Mouse (Mus musculus) lung, embryonic 14.5 days (tissue): ENCODE results near the gene Unc13b. TPM values are rescaled to one million over a fixed set of nuclear protein-coding genes. Genes with fewer than 3 reads are reported as not detected.

ENCODE experiments used
- ATAC-seq: fragments of 200-750 bp; cut with Nextera tagmentation; 2 replicates; pipeline ENCODE4 v1.8.0; 2017; ENCODE audit warnings: mild to moderate bottlenecking, moderate TSS enrichment, moderate library complexity; ENCODE audit not compliant: insufficient read depth
- DNase-seq: peaks from one replicate; pipeline ENCODE4 v3.0.0-alpha.2; 2015
- H3K27ac ChIP-seq: fragments of 300-500 bp; sonication (generic); 2 replicates; pipeline ENCODE4 v1.5.1; 2014; ENCODE audit warnings: low read depth, mild to moderate bottlenecking, moderate library complexity
- H3K27me3 ChIP-seq: fragments of 300-500 bp; sonication (generic); 2 replicates; pipeline ENCODE4 v1.6.1; 2014; ENCODE audit warnings: low read length, control low read depth; ENCODE audit not compliant: insufficient read depth
- H3K36me3 ChIP-seq: fragments of 300-500 bp; sonication (generic); 2 replicates; pipeline ENCODE4 v1.6.1; 2014; ENCODE audit warnings: control low read depth; ENCODE audit not compliant: insufficient read depth
- H3K4me1 ChIP-seq: fragments of 300-500 bp; sonication (generic); 2 replicates; pipeline ENCODE4 v1.6.1; 2014; ENCODE audit warnings: antibody characterized with exemption, control low read depth; ENCODE audit not compliant: insufficient read depth
- H3K4me2 ChIP-seq: fragments of 300-500 bp; sonication (generic); 2 replicates; pipeline ENCODE4 v1.6.1; 2014; ENCODE audit warnings: mild to moderate bottlenecking
- H3K4me3 ChIP-seq: fragments of 300-500 bp; sonication (generic); 2 replicates; pipeline ENCODE4 v1.5.1; 2014; ENCODE audit warnings: low read depth, low read length
- H3K9ac ChIP-seq: fragments of 300-500 bp; sonication (generic); 2 replicates; pipeline ENCODE4 v1.6.1; 2014
- H3K9me3 ChIP-seq: fragments of 300-500 bp; sonication (generic); 2 replicates; pipeline ENCODE4 v1.6.1; 2016; ENCODE audit warnings: low read depth, low read length, control low read depth
- CTCF ChIP-seq: IDR thresholded peaks from 2 replicates; pipeline ENCODE4 v1.5.1; 2016; ENCODE audit warnings: antibody characterized with exemption, low read depth
- WGBS: fragments of 180-500 bp; shearing (Covaris S2); extraction: QIAGEN DNeasy Blood & Tissue Kit; methylation state at CpG from one replicate; pipeline ENCODE4 v1.1.7; 2014; 5-methylcytosine and 5-hydroxymethylcytosine counted together
- polyA plus RNA-seq: library from polyadenylated mRNA; unstranded; fragments of >200 nt; fragmentation: Nextera tagmentation; extraction: Ambion mirVana; gene quantifications from 2 replicates; pipeline ENCODE4 v1.2.1, GENCODE M21; 2014

The Unc13b gene
- polyA plus RNA-seq, 1 experiment from 2014 or later = 8.2 TPM

DNA sequence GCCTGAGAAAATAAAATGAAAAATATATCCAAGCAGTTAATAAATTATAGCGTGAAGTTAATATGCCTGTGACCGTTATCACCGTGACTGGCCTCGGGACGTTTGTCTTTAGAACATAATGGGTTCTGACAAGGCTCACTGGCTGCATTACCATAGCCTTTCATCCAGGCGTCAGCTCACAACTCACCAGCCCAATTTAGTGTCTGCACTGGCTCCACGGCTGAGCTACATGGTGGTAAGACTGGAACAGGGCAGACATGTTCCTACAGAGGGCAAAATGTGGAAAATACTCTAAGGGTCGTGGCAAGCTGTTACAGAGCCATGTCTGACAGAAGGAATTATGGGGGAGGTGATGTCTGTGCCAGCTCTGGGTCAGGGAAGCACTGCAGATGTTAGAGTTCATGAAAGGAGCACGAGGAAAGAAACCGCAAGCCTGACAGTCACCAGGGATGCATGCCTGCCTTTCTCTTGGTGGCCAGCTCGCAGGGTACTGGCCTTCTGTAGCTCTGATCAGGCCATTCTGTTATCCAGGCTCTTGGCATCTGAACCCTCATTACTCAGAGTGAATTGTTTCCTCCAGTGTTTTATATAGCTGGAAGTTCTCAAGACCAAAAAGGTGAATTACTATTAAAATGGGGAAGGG lies 251.1 kb downstream of the Unc13b start:
- H3K9ac ChIP-seq = no peak overlapping the region
- H3K36me3 ChIP-seq = no peaks in the 10 kb centered on the region
- no peaks in the 10 kb centered on the region for H3K27me3 ChIP-seq
- 55% methylated on average over 11 of the region's 11 CpGs for WGBS
- ATAC-seq (no peak), DNase-seq (no peak)
- no peak overlapping the region for H3K4me3 ChIP-seq
- H3K9me3 ChIP-seq = no peaks in the 10 kb centered on the region
- no peak overlapping the region for H3K27ac ChIP-seq
- TF ChIP-seq CTCF = no peak
- no peaks in the 10 kb centered on the region for H3K4me1 ChIP-seq
- H3K4me2 ChIP-seq = no peak overlapping the region

Other genes starting within 250 kb of the Unc13b start
- 0.05 TPM in 1 of 2 replicates, not detected in the other for gene Fam205a1, start 205.1 kb upstream of the Unc13b start, polyA plus RNA-seq
- 0.12 and 0.38 TPM in 2 replicates for gene Gm12394, start 202.2 kb upstream of the Unc13b start, polyA plus RNA-seq
- 0.25 and 0.42 TPM in 2 replicates for gene Fam205c, start 184.7 kb upstream of the Unc13b start, polyA plus RNA-seq
- gene Phf24, start 142.3 kb upstream of the Unc13b start, polyA plus RNA-seq = 0.43 and 0.53 TPM in 2 replicates
- 6.3 and 6.9 TPM in 2 replicates for gene Dnajb5, start 109.1 kb upstream of the Unc13b start, polyA plus RNA-seq
- gene 1700022I11Rik, start 89.3 kb upstream of the Unc13b start, polyA plus RNA-seq = 0.43 and 0.46 TPM in 2 replicates
- gene Vcp, start 58.4 kb upstream of the Unc13b start, polyA plus RNA-seq = 558 and 560 TPM in 2 replicates
- gene Fancg, start 48.4 kb upstream of the Unc13b start, polyA plus RNA-seq = 19.4 and 20.8 TPM in 2 replicates
- 19.2 and 21.4 TPM in 2 replicates for gene Pigo, start 33.1 kb upstream of the Unc13b start, polyA plus RNA-seq
- gene Stoml2, start 27.2 kb upstream of the Unc13b start, polyA plus RNA-seq = 331 and 340 TPM in 2 replicates
- gene Fam214b, start 12.7 kb upstream of the Unc13b start, polyA plus RNA-seq = 7.1 and 7.8 TPM in 2 replicates
- 0.28 and 0.42 TPM in 2 replicates for gene Atp8b5, start 208.2 kb downstream of the Unc13b start, polyA plus RNA-seq